Mouse (Mus musculus) retina, embryonic 14.5 days (tissue): ENCODE results near the gene Tbx2.
A peak's percentile ranks its signal among the peaks of the same experiment; 100 is the strongest.

Source experiments
- DNase-seq: peaks from one replicate; pipeline ENCODE4 v3.0.0-alpha.2; 2015; ENCODE audit warnings: low spot score

Gene Tbx2

DNA sequence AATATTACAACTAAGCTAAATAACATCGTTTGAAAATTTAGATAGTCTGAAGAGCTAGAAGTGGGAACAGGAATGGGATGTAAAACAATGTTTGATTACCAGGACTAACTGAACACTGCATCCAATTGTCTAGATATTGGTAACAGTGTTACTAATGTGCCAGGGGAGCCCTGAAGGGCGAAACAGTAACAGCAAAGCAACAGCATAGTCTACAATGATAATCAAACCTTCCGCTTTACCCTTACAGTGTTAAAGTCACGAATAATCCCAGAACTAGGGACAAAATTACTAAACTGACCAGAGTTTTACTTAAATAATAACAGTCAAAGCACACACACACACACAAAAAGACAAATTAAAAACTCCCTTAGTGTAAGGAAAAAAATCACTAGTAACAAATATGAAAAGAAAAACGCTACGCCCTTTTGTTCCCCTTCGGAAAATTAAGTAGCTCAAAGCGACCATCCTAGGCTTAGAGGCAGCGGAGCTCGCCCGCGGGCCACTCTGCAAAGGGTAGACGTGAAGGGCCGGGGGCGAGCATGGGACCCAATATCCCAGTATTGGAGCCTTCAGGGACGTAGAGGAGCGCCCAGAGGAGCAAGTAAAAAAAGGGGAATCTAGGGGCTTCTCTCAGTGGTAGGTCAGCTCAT is 55.6 kb downstream of the Tbx2 start:
- peak; percentile 49 for DNase-seq

DNA sequence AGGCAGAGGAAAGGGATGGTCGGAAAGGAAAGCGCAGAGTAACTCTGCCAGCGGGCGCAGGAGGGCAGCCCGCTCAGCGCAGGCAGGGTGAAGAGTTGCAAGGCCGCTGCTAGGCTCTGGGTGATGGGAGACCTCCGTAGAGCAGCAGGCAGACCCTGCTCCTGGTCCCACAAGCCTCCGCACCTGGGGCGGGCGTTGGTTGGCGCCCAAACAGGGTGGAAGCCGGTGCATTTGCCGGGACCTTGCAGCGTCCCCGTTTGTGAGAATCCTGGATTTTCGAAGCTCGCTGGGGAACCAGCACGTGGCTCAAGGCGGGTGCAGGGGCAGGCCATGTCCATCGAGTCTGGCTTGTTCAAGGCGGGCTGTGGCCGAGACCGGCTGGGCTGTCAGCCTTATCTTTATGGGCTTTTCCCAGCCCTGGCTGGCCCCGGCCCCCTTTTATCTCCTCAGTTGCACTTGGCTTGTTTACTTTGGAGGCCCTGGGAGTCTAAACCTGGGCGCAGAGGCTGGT is 56.2 kb downstream of the Tbx2 start:
- DNase-seq: peak; percentile 57

DNA sequence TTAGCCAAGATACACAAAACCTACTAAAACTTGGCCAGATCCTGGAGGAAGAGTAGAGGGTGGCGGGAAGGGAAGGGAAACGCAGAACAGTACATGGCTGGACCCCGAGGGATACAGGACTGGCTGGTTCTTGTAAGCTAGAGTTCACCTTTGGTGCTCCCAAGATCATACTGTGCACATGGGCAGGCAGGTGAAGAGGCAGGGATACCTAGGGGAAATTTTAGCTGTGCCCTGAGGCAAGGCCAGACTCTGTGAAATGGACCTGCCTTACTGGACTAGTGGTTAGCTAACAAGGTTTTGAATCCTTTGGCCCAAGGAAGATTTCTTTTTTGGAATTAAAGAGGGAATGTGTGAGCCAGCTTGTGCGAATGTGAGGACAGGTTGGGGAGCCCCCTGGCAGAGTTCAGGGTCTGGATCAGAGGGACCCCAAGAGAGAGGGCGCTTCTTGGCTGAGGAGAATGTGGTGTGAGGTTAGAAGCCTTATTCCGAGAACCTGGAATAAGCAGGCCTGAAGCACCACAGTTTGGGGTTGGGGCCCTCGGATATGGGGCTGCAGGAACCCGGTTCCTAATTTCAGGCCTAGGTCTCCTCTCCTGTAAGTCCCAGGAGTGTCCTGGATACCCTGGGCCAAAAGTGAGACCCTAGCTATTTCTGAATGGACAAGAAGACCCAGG is 56.8 kb downstream of the Tbx2 start:
- no peak for DNase-seq

DNA sequence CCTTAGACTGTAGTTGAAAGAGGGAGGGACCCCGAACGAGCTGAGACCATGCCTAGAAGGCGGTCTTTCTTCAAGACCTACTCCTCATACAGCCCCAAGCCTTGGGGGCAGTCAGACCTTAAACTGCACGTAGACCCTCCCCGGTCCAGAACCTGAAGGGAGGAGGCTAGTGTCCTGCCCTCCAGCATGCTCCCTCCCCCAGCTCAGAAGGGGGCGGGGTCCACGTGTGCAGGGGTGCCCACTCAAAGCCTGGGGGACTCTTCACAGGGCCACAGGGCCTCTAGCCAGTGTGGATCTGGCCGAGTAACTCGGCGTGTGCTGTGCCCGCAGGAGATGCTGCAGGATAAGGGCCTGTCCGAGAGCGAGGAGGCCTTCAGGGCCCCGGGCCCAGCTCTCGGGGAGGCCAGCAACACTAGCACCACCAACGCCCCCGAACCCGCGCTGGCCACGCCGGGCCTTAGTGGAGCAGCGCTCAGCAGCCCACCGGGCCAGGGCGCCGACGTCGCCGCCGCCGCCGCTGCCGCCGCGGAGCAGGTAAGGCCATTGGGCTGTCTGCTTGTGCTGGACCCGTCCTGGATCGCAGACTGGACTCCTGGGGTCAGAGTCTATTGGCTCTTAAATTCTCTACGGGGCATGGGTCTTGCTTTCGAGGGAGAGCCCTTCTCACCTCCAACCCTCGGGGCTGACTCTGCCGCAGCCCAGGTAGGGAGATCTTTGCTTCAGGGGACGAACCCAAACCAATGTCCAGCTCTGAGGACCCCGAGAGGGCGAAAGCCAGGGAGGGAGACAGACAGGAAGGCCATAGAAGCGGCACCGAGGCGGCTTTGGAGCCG is 57.6 kb downstream of the Tbx2 start:
- DNase-seq: peak; percentile 20

DNA sequence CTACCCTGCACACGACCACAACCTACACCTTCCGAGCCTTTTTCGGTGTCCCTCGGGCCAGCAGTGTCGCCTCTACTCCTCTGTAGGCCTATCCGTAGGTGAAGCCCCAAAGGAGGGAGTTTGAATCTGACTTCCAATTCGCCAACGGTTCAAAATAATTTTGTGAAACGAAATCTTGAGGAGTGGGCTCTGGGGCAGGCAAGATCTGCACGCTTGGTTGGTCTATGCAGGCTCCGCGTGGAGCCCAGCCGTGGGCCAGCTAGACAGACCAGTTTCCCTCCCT is 58.2 kb downstream of the Tbx2 start:
- DNase-seq: peak; percentile 42

DNA sequence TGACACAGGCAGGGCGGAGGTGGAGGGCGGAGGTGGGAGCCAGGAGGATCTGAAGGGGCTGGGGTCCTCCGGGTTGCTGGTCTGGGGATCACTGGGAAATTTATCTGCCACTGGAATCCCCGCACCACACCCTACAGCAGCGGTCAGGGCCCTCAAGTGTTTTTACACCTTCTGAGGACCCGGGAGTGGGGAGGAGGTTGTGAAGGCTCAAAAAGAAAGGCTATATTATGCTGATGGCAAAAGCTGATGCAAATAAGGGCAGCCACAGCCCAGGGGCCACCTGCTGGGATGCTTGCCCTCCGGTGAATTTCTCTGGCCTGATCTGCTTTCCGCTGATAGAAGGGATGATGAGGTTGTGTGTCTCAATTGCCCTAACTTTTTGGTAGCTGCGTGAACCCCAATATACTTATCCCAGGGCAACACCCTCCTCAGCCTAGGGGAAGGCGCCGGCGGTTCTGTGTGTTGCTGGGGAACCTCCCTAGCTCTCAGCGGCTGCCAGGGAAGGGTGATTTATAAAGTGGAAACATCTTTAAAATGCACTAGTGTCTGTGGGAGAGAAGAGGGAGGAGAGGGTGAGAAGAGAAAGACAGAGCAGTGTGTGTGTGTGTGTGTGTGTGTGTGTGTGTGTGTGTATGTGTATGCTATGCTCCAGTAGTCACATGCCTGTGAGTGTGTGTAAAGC is 58.8 kb downstream of the Tbx2 start:
- peak; percentile 30 for DNase-seq
